Mouse (Mus musculus) neural tube, embryonic 10.5 days (tissue): ENCODE measurements around the gene Lamtor4.
"Not testable (repeated sequence)": the region's sequence is repeated elsewhere in the genome, so short reads cannot be mapped to it uniquely, and the experiment has no call there.

ENCODE experiments used
- DNase-seq: peaks from one replicate; pipeline ENCODE4 v3.0.0-alpha.2; 2017; ENCODE audit warnings: low spot score; ENCODE audit errors: extremely low spot score

The Lamtor4 gene

GRCm38 (mm10) chr5:138255353-138256093 lies at the start of gene Lamtor4:
Lamtor4 (plus strand) TSS chr5:138255482.
- peak; percentile 86 for DNase-seq

- DNase-seq = no peak
Measured at GRCm38 (mm10) chr5:138207253-138207652, 48.0 kb upstream of the Lamtor4 start.

- no peak for DNase-seq
Measured at GRCm38 (mm10) chr5:138207873-138208272, 47.4 kb upstream of the Lamtor4 start.

- DNase-seq = not testable (repeated sequence)
Measured at GRCm38 (mm10) chr5:138216632-138217031, 38.6 kb upstream of the Lamtor4 start.

GRCm38 (mm10) chr5:138219864-138220263 lies 35.4 kb upstream of the Lamtor4 start:
- no peak for DNase-seq

GRCm38 (mm10) chr5:138222111-138222510 lies 33.2 kb upstream of the Lamtor4 start:
- peak; percentile 68 for DNase-seq

GRCm38 (mm10) chr5:138223287-138223686 lies 32.0 kb upstream of the Lamtor4 start:
- DNase-seq = no peak

- DNase-seq = no peak
Measured at GRCm38 (mm10) chr5:138225700-138226099, 29.6 kb upstream of the Lamtor4 start, which contains the start of gene Nxpe5. Nxpe5 (plus strand) TSS chr5:138225898.

- no peak for DNase-seq
Measured at GRCm38 (mm10) chr5:138226491-138226890, 28.8 kb upstream of the Lamtor4 start.

GRCm38 (mm10) chr5:138227367-138227766 lies 27.9 kb upstream of the Lamtor4 start:
- DNase-seq = no peak

GRCm38 (mm10) chr5:138228026-138228425 lies 27.3 kb upstream of the Lamtor4 start:
- DNase-seq = no peak

- no peak for DNase-seq
Measured at GRCm38 (mm10) chr5:138229511-138229910, 25.8 kb upstream of the Lamtor4 start.

- DNase-seq = no peak
Measured at GRCm38 (mm10) chr5:138233778-138234177, 21.5 kb upstream of the Lamtor4 start.

- DNase-seq = no peak
Measured at GRCm38 (mm10) chr5:138234224-138234623, 21.1 kb upstream of the Lamtor4 start.

- DNase-seq = no peak
Measured at GRCm38 (mm10) chr5:138241511-138241910, 13.8 kb upstream of the Lamtor4 start.

- no peak for DNase-seq
Measured at GRCm38 (mm10) chr5:138251144-138251543, 4.1 kb upstream of the Lamtor4 start.

GRCm38 (mm10) chr5:138253061-138253460 lies 2.2 kb upstream of the Lamtor4 start:
- no peak for DNase-seq

- no peak for DNase-seq
Measured at GRCm38 (mm10) chr5:138256094-138256467, 799 bp downstream of the Lamtor4 start.

GRCm38 (mm10) chr5:138256966-138257584 lies 1.8 kb downstream of the Lamtor4 start:
- DNase-seq = no peak

- no peak for DNase-seq
Measured at GRCm38 (mm10) chr5:138257585-138257978, 2.3 kb downstream of the Lamtor4 start.

GRCm38 (mm10) chr5:138258078-138258477 lies 2.8 kb downstream of the Lamtor4 start:
- DNase-seq = no peak

GRCm38 (mm10) chr5:138258542-138258941 lies 3.3 kb downstream of the Lamtor4 start:
- DNase-seq = no peak

- DNase-seq = no peak
Measured at GRCm38 (mm10) chr5:138258993-138259392, 3.7 kb downstream of the Lamtor4 start.
